Mouse (Mus musculus) G1E (cell line): ENCODE results near the gene Cdkn1b.

Experiments
- CTCF ChIP-seq: IDR thresholded peaks from 2 replicates; pipeline ENCODE4 v1.5.1; 2012; ENCODE audit warnings: low read depth, low read length, inconsistent platforms, mixed read lengths
- GATA1 ChIP-seq: IDR thresholded peaks from 2 replicates; pipeline ENCODE4 v1.6.1; 2012; ENCODE audit warnings: borderline replicate concordance, low read length, inconsistent platforms, mixed read lengths
- TAL1 ChIP-seq: conservative IDR thresholded peaks from 2 replicates; pipeline ENCODE4 v1.6.1; 2012; ENCODE audit warnings: low read depth, low read length, inconsistent platforms, mixed read lengths

GRCm38 (mm10) chr6:134876795-134877194, 43.4 kb upstream of the Cdkn1b start:
- TF ChIP-seq CTCF, result no peak
- no peak for TF ChIP-seq GATA1
- no peak for TF ChIP-seq TAL1
